Mouse (Mus musculus): ENCODE measurements around the gene Pde6g.

Gene Pde6g

GRCm38 (mm10) chr11:120453306-120453705, at the start of gene Pde6g:
Gene Pde6g, minus strand, starts transcription at chr11:120453500.
- no peak for DNase-seq (ENCODE audit: low spot score in 2 of 2)

GRCm38 (mm10) chr11:120501701-120502100, 48.4 kb upstream of the Pde6g start:
- no peak for DNase-seq (ENCODE audit: low spot score in 2 of 2)

- DNase-seq (ENCODE audit: low spot score in 2 of 2): no peak
These were observed 47.7 kb upstream of the Pde6g start for GRCm38 (mm10) chr11:120501018-120501417.

- DNase-seq (ENCODE audit: low spot score in 2 of 2): no peak
These were observed 47.1 kb upstream of the Pde6g start for GRCm38 (mm10) chr11:120500357-120500756.

GRCm38 (mm10) chr11:120499894-120500293, 46.6 kb upstream of the Pde6g start:
- no peak for DNase-seq (ENCODE audit: low spot score in 2 of 2)

GRCm38 (mm10) chr11:120498891-120499290, 45.6 kb upstream of the Pde6g start:
- DNase-seq (ENCODE audit: low spot score in 2 of 2): no peak

GRCm38 (mm10) chr11:120498226-120498625, 44.9 kb upstream of the Pde6g start:
- DNase-seq (ENCODE audit: low spot score in 2 of 2): no peak

- DNase-seq (ENCODE audit: low spot score in 2 of 2): no peak
These were observed 44.1 kb upstream of the Pde6g start for GRCm38 (mm10) chr11:120497436-120497835.

- no peak for DNase-seq (ENCODE audit: low spot score in 2 of 2)
These were observed 40.6 kb upstream of the Pde6g start for GRCm38 (mm10) chr11:120493911-120494310.

GRCm38 (mm10) chr11:120493351-120493750, 40.1 kb upstream of the Pde6g start:
- DNase-seq (ENCODE audit: low spot score in 2 of 2): no peak

- DNase-seq (ENCODE audit: low spot score in 2 of 2): no peak
These were observed 39.5 kb upstream of the Pde6g start for GRCm38 (mm10) chr11:120492878-120493203.

GRCm38 (mm10) chr11:120492024-120492877, 39.0 kb upstream of the Pde6g start:
- DNase-seq (ENCODE audit: low spot score in 2 of 2): peak in 1 of 2 experiments; percentile 51

GRCm38 (mm10) chr11:120491317-120492023, 38.2 kb upstream of the Pde6g start, which contains the start of gene Slc25a10:
Gene Slc25a10, plus strand, starts transcription at chr11:120491840.
- DNase-seq (ENCODE audit: low spot score in 2 of 2): peak; percentile 91 to 93

GRCm38 (mm10) chr11:120490291-120491046, 37.2 kb upstream of the Pde6g start:
- no peak for DNase-seq (ENCODE audit: low spot score in 2 of 2)

GRCm38 (mm10) chr11:120489054-120489761, 35.9 kb upstream of the Pde6g start:
- DNase-seq (ENCODE audit: low spot score in 2 of 2): peak; percentile 76 to 81

GRCm38 (mm10) chr11:120488516-120488915, 35.2 kb upstream of the Pde6g start:
- no peak for DNase-seq (ENCODE audit: low spot score in 2 of 2)

- no peak for DNase-seq (ENCODE audit: low spot score in 2 of 2)
These were observed 32.0 kb upstream of the Pde6g start for GRCm38 (mm10) chr11:120485251-120485650.

- DNase-seq (ENCODE audit: low spot score in 2 of 2): peak; percentile 93 to 94
These were observed 31.1 kb upstream of the Pde6g start, which contains the start of gene Mrpl12 for GRCm38 (mm10) chr11:120484265-120484981. Gene Mrpl12, plus strand, starts transcription at chr11:120484613.

- DNase-seq (ENCODE audit: low spot score in 2 of 2): peak in 1 of 2 experiments; percentile 40
These were observed 30.2 kb upstream of the Pde6g start for GRCm38 (mm10) chr11:120483448-120483934.

GRCm38 (mm10) chr11:120472052-120472451, 18.8 kb upstream of the Pde6g start:
- DNase-seq (ENCODE audit: low spot score in 2 of 2): no peak

GRCm38 (mm10) chr11:120467736-120468092, 14.4 kb upstream of the Pde6g start:
- DNase-seq (ENCODE audit: low spot score in 2 of 2): no peak

All from right cerebral cortex, postnatal 10 days (tissue).